Comparison of ENCODE assay signal across 17 mouse cellular contexts in genomic region chr3:41510750-41511149, GRCm38 (mm10).
"Had no signal": no experiment of that assay in that cellular context is flagged by ENCODE, and none has a peak within 500 bp of the region (broad histone marks: within the 10 kb centered on the region; RNA-seq: fewer than 3 reads in every experiment).

No protein-coding gene starts in this region.

- H3K4me3 ChIP-seq: megakaryocyte, embryonic 14.5 days; midbrain, embryonic 13.5 days; myocyte; neural tube, embryonic 13.5 days; neural tube, embryonic 15.5 days had no signal

- DNase-seq: lung, adult 18-20 months; lung, embryonic 14.5 days; lung, postnatal 14 days; lung, postnatal 36 days; right cerebral cortex, postnatal 14 days; spleen, adult 18-20 months; thymus, adult 18-20 months; thymus, postnatal 14 days; thymus, postnatal 36 days had no signal

- ATAC-seq: midbrain, embryonic 13.5 days; midbrain, embryonic 16.5 days had no signal

- H3K27me3 ChIP-seq: megakaryocyte, embryonic 14.5 days; midbrain, embryonic 13.5 days; neural tube, embryonic 13.5 days; neural tube, embryonic 15.5 days had no signal

- H3K9ac ChIP-seq: lung, embryonic 14.5 days; midbrain, embryonic 13.5 days; neural tube, embryonic 13.5 days; neural tube, embryonic 15.5 days had no signal

- H3K4me2 ChIP-seq: lung, embryonic 14.5 days; midbrain, embryonic 11.5 days; midbrain, embryonic 13.5 days; neural tube, embryonic 13.5 days; neural tube, embryonic 15.5 days had no signal

- H3K36me3 ChIP-seq: midbrain, embryonic 13.5 days; neural tube, embryonic 13.5 days; neural tube, embryonic 15.5 days had no signal

- H3K4me1 ChIP-seq: megakaryocyte, embryonic 14.5 days; midbrain, embryonic 13.5 days; neural tube, embryonic 13.5 days; neural tube, embryonic 15.5 days had no signal

- H3K9me3 ChIP-seq: midbrain, embryonic 13.5 days; neural tube, embryonic 13.5 days; neural tube, embryonic 15.5 days had no signal

- H3K27ac ChIP-seq: macrophage; midbrain, embryonic 13.5 days; neural tube, embryonic 13.5 days; neural tube, embryonic 15.5 days had no signal
